Mouse (Mus musculus) heart, postnatal 4 days (tissue): ENCODE results near the gene Sugct. TPM values are rescaled to one million over a fixed set of nuclear protein-coding genes. Genes with fewer than 3 reads are reported as not detected.
A peak's percentile ranks its signal among the peaks of the same experiment; 100 is the strongest.

Experiments
- DNase-seq: peaks from one replicate; pipeline ENCODE4 v3.0.0; 2021
- total RNA-seq, 2 experiments: library from RNA; stranded (reverse); gene quantifications; 2 replicates each; pipeline ENCODE4 v1.2.3; 2021

Sugct gene
- total RNA-seq: 1 to 10 TPM; 1.2 TPM

- peak; percentile 100 for DNase-seq
These were observed at the start of gene Sugct, which contains the start of gene Mplkip for GRCm38 (mm10) chr13:17694911-17695699. Gene Sugct, minus strand, starts transcription at chr13:17695553. Gene Mplkip, plus strand, starts transcription at chr13:17695192.

GRCm38 (mm10) chr13:17728798-17729197 lies 33.4 kb upstream of the Sugct start:
- no peak for DNase-seq

- DNase-seq: no peak
These were observed 32.6 kb upstream of the Sugct start for GRCm38 (mm10) chr13:17727922-17728321.

- no peak for DNase-seq
These were observed 22.0 kb upstream of the Sugct start for GRCm38 (mm10) chr13:17717357-17717756.

- no peak for DNase-seq
These were observed 13.5 kb upstream of the Sugct start for GRCm38 (mm10) chr13:17708784-17709311.

GRCm38 (mm10) chr13:17705188-17705826 lies 10.0 kb upstream of the Sugct start:
- DNase-seq: no peak

- DNase-seq: no peak
These were observed 7.0 kb upstream of the Sugct start for GRCm38 (mm10) chr13:17702311-17702710.

- no peak for DNase-seq
These were observed 6.0 kb upstream of the Sugct start for GRCm38 (mm10) chr13:17701322-17701721.

GRCm38 (mm10) chr13:17700090-17700715 lies 4.8 kb upstream of the Sugct start:
- no peak for DNase-seq

- no peak for DNase-seq
These were observed 686 bp upstream of the Sugct start for GRCm38 (mm10) chr13:17695898-17696580.

- no peak for DNase-seq
These were observed 939 bp downstream of the Sugct start for GRCm38 (mm10) chr13:17694414-17694813.

GRCm38 (mm10) chr13:17693816-17694215 lies 1.5 kb downstream of the Sugct start:
- no peak for DNase-seq

GRCm38 (mm10) chr13:17691436-17691835 lies 3.9 kb downstream of the Sugct start:
- no peak for DNase-seq

- no peak for DNase-seq
These were observed 4.7 kb downstream of the Sugct start for GRCm38 (mm10) chr13:17690686-17691085.

GRCm38 (mm10) chr13:17689461-17689860 lies 5.9 kb downstream of the Sugct start:
- DNase-seq: no peak

GRCm38 (mm10) chr13:17671122-17671521 lies 24.2 kb downstream of the Sugct start:
- DNase-seq: no peak

GRCm38 (mm10) chr13:17667380-17667779 lies 28.0 kb downstream of the Sugct start:
- DNase-seq: no peak

- DNase-seq: no peak
These were observed 53.1 kb downstream of the Sugct start for GRCm38 (mm10) chr13:17642294-17642693.

- DNase-seq: no peak
These were observed 57.3 kb downstream of the Sugct start for GRCm38 (mm10) chr13:17638008-17638407.

GRCm38 (mm10) chr13:17627108-17627507 lies 68.2 kb downstream of the Sugct start:
- no peak for DNase-seq

- no peak for DNase-seq
These were observed 70.4 kb downstream of the Sugct start for GRCm38 (mm10) chr13:17624976-17625375.

- DNase-seq: no peak
These were observed 89.1 kb downstream of the Sugct start for GRCm38 (mm10) chr13:17606217-17606616.

- no peak for DNase-seq
These were observed 90.7 kb downstream of the Sugct start for GRCm38 (mm10) chr13:17604670-17605069.
